Mouse (Mus musculus) neural tube, embryonic 12.5 days (tissue): ENCODE measurements around the gene Mgat5b. TPM values are rescaled to one million over a fixed set of nuclear protein-coding genes. Genes with fewer than 3 reads are reported as not detected.

ENCODE experiments used
- ATAC-seq: fragments of 200-750 bp; cut with Nextera tagmentation; 2 replicates; pipeline ENCODE4 v1.8.0; 2017; ENCODE audit warnings: low read depth, mild to moderate bottlenecking, moderate TSS enrichment, moderate library complexity; ENCODE audit not compliant: low FRiP score
- H3K27ac ChIP-seq: fragments of 300-500 bp; sonication (generic); 2 replicates; pipeline ENCODE4 v1.5.1; 2016
- H3K27me3 ChIP-seq: fragments of 300-500 bp; sonication (generic); replicated peaks from 2 replicates; pipeline ENCODE4 v1.6.1; 2016; ENCODE audit warnings: mild to moderate bottlenecking
- H3K36me3 ChIP-seq: fragments of 300-500 bp; sonication (generic); 2 replicates; pipeline ENCODE4 v1.6.1; 2016; ENCODE audit warnings: mild to moderate bottlenecking
- H3K4me1 ChIP-seq: fragments of 300-500 bp; sonication (generic); 2 replicates; pipeline ENCODE4 v1.6.1; 2016
- H3K4me2 ChIP-seq: fragments of 300-500 bp; sonication (generic); replicated peaks from 2 replicates; pipeline ENCODE4 v1.6.1; 2016; ENCODE audit warnings: mild to moderate bottlenecking
- H3K4me3 ChIP-seq: fragments of 300-500 bp; sonication (generic); 2 replicates; pipeline ENCODE4 v1.5.1; 2016
- H3K9ac ChIP-seq: fragments of 300-500 bp; sonication (generic); 2 replicates; pipeline ENCODE4 v1.6.1; 2016; ENCODE audit warnings: mild to moderate bottlenecking
- H3K9me3 ChIP-seq: fragments of 300-500 bp; sonication (generic); 2 replicates; pipeline ENCODE4 v1.6.1; 2016; ENCODE audit warnings: mild to moderate bottlenecking
- WGBS: fragments of 180-500 bp; shearing (Covaris S2); methylation state at CpG from one replicate; pipeline ENCODE4 v1.1.7; 2016; 5-methylcytosine and 5-hydroxymethylcytosine counted together
- polyA plus RNA-seq: library from polyadenylated mRNA; unstranded; fragments of >200 nt; fragmentation: Nextera tagmentation; extraction: Ambion mirVana; gene quantifications from 2 replicates; pipeline ENCODE4 v1.2.1, GENCODE M21; 2016

The Mgat5b gene
- polyA plus RNA-seq, 1 experiment from 2014 or later = 30.1 TPM

- H3K27ac ChIP-seq = no peak overlapping the region
- H3K4me1 ChIP-seq = peaks cover 43% of the 10 kb centered on the region
- H3K9ac ChIP-seq = no peak overlapping the region
- no peaks in the 10 kb centered on the region for H3K27me3 ChIP-seq
- H3K4me2 ChIP-seq = no peak overlapping the region
- peaks cover 36% of the 10 kb centered on the region for H3K36me3 ChIP-seq
- 75% methylated on average over 7 of the region's 7 CpGs for WGBS
- no peak overlapping the region for H3K4me3 ChIP-seq
- H3K9me3 ChIP-seq = no peaks in the 10 kb centered on the region
- ATAC-seq = no peak
Observed at GRCm38 (mm10) chr11:116965061-116965460, 46.4 kb downstream of the Mgat5b start.

- no peak overlapping the region for H3K4me3 ChIP-seq
- no peak overlapping the region for H3K27ac ChIP-seq
- H3K9ac ChIP-seq = no peak overlapping the region
- no peak overlapping the region for H3K4me2 ChIP-seq
- H3K9me3 ChIP-seq = no peaks in the 10 kb centered on the region
- peaks cover 36% of the 10 kb centered on the region for H3K36me3 ChIP-seq
- peaks cover 37% of the 10 kb centered on the region for H3K4me1 ChIP-seq
- WGBS = 60% methylated on average over 2 of the region's 2 CpGs
- no peak for ATAC-seq
- no peaks in the 10 kb centered on the region for H3K27me3 ChIP-seq
Observed at GRCm38 (mm10) chr11:116965961-116966360, 47.3 kb downstream of the Mgat5b start.

GRCm38 (mm10) chr11:116968586-116968985, 49.9 kb downstream of the Mgat5b start:
- no peak overlapping the region for H3K27ac ChIP-seq
- no peaks in the 10 kb centered on the region for H3K9me3 ChIP-seq
- no peak overlapping the region for H3K4me3 ChIP-seq
- peaks cover 44% of the 10 kb centered on the region; the same call in 1 of the 2 replicates for H3K4me1 ChIP-seq
- H3K9ac ChIP-seq = no peak overlapping the region
- ATAC-seq = no peak
- no peaks in the 10 kb centered on the region for H3K27me3 ChIP-seq
- peaks cover 38% of the 10 kb centered on the region for H3K36me3 ChIP-seq
- WGBS = 86% methylated on average over 9 of the region's 9 CpGs
- H3K4me2 ChIP-seq = no peak overlapping the region

GRCm38 (mm10) chr11:116969498-116969897, 50.8 kb downstream of the Mgat5b start:
- Histone ChIP-seq H3K4me2 (no peak overlapping the region), H3K9me3 (no peaks in the 10 kb centered on the region), H3K4me3 (no peak overlapping the region), H3K27ac (no peak overlapping the region), H3K4me1 (peaks cover 44% of the 10 kb centered on the region; the same call in 1 of the 2 replicates), H3K27me3 (no peaks in the 10 kb centered on the region), H3K36me3 (peaks cover 42% of the 10 kb centered on the region), H3K9ac (no peak overlapping the region)
- 78% methylated on average over 11 of the region's 11 CpGs for WGBS
- no peak for ATAC-seq

- no peaks in the 10 kb centered on the region for H3K27me3 ChIP-seq
- WGBS = 63% methylated on average over 4 of the region's 4 CpGs
- H3K4me2 ChIP-seq = no peak overlapping the region
- 0 out of 2 replicates have a peak overlapping the region, but pooled peaks have one; percentile 5 for H3K9ac ChIP-seq
- peaks cover 31% of the 10 kb centered on the region; the same call in 1 of the 2 replicates for H3K4me1 ChIP-seq
- H3K27ac ChIP-seq = no peak overlapping the region; the same call in 1 of the 2 replicates
- H3K9me3 ChIP-seq = no peaks in the 10 kb centered on the region
- H3K4me3 ChIP-seq = no peak overlapping the region
- no peak for ATAC-seq
- peaks cover 44% of the 10 kb centered on the region for H3K36me3 ChIP-seq
Observed at GRCm38 (mm10) chr11:116970847-116971246, 52.2 kb downstream of the Mgat5b start.

- 49% methylated on average over 4 of the region's 4 CpGs for WGBS
- ATAC-seq = no peak
- H3K4me2 ChIP-seq = no peak overlapping the region
- H3K27me3 ChIP-seq = no peaks in the 10 kb centered on the region; the same call in 1 of the 2 replicates
- H3K36me3 ChIP-seq = peaks cover 48% of the 10 kb centered on the region
- peaks cover 14% of the 10 kb centered on the region; the same call in 1 of the 2 replicates for H3K4me1 ChIP-seq
- no peak overlapping the region for H3K27ac ChIP-seq
- no peaks in the 10 kb centered on the region for H3K9me3 ChIP-seq
- no peak overlapping the region for H3K9ac ChIP-seq
- no peak overlapping the region for H3K4me3 ChIP-seq
Observed at GRCm38 (mm10) chr11:116972828-116973227, 54.2 kb downstream of the Mgat5b start.

- Histone ChIP-seq H3K27me3 (no peaks in the 10 kb centered on the region; the same call in 1 of the 2 replicates), H3K36me3 (peaks cover 48% of the 10 kb centered on the region), H3K27ac (no peak overlapping the region), H3K9me3 (no peaks in the 10 kb centered on the region), H3K9ac (no peak overlapping the region), H3K4me2 (no peak overlapping the region), H3K4me3 (no peak overlapping the region), H3K4me1 (peaks cover 10% of the 10 kb centered on the region; the same call in 1 of the 2 replicates)
- 88% methylated on average over 9 of the region's 9 CpGs for WGBS
- no peak for ATAC-seq
Observed at GRCm38 (mm10) chr11:116973508-116973907, 54.8 kb downstream of the Mgat5b start.

GRCm38 (mm10) chr11:116974341-116974740, 55.7 kb downstream of the Mgat5b start:
- peaks cover 46% of the 10 kb centered on the region for H3K36me3 ChIP-seq
- no peaks in the 10 kb centered on the region for H3K9me3 ChIP-seq
- H3K4me2 ChIP-seq = no peak overlapping the region
- no peak overlapping the region for H3K27ac ChIP-seq
- H3K4me3 ChIP-seq = no peak overlapping the region
- no peak for ATAC-seq
- 87% methylated on average over 7 of the region's 7 CpGs for WGBS
- no peaks in the 10 kb centered on the region; the same call in 1 of the 2 replicates for H3K27me3 ChIP-seq
- H3K4me1 ChIP-seq = peaks cover 10% of the 10 kb centered on the region; the same call in 1 of the 2 replicates
- 0 out of 2 replicates have a peak overlapping the region, but pooled peaks have one; percentile 13 for H3K9ac ChIP-seq

GRCm38 (mm10) chr11:116980313-116980712, 61.6 kb downstream of the Mgat5b start:
- Histone ChIP-seq H3K9ac (no peak overlapping the region), H3K27me3 (no peaks in the 10 kb centered on the region; the same call in 1 of the 2 replicates), H3K4me3 (no peak overlapping the region), H3K4me1 (peaks cover 12% of the 10 kb centered on the region), H3K36me3 (peaks cover 54% of the 10 kb centered on the region), H3K9me3 (no peaks in the 10 kb centered on the region), H3K27ac (no peak overlapping the region; the same call in 1 of the 2 replicates), H3K4me2 (no peak overlapping the region)
- WGBS = 32% methylated on average over 5 of the region's 5 CpGs
- ATAC-seq = no peak; the same call in 1 of the 2 replicates

- Histone ChIP-seq H3K27me3 (no peaks in the 10 kb centered on the region; the same call in 1 of the 2 replicates), H3K4me1 (peaks cover 12% of the 10 kb centered on the region), H3K4me3 (no peak overlapping the region), H3K9ac (no peak overlapping the region), H3K9me3 (no peaks in the 10 kb centered on the region), H3K27ac (no peak overlapping the region), H3K4me2 (no peak overlapping the region), H3K36me3 (peaks cover 56% of the 10 kb centered on the region)
- 60% methylated on average over 4 of the region's 4 CpGs for WGBS
- no peak for ATAC-seq
Observed at GRCm38 (mm10) chr11:116982543-116982942, 63.9 kb downstream of the Mgat5b start.

- Histone ChIP-seq H3K9ac (no peak overlapping the region), H3K27ac (no peak overlapping the region)
Observed at GRCm38 (mm10) chr11:116985504-116986385, 67.1 kb downstream of the Mgat5b start.

GRCm38 (mm10) chr11:116988131-116988530, 69.5 kb downstream of the Mgat5b start:
- Histone ChIP-seq H3K36me3 (peaks cover 33% of the 10 kb centered on the region), H3K27me3 (peaks cover 5% of the 10 kb centered on the region), H3K4me3 (no peak overlapping the region), H3K9me3 (no peaks in the 10 kb centered on the region), H3K4me2 (no peak overlapping the region), H3K9ac (no peak overlapping the region), H3K4me1 (peaks cover 9% of the 10 kb centered on the region; the same call in 1 of the 2 replicates), H3K27ac (no peak overlapping the region)
- no peak for ATAC-seq
- 50% methylated on average over 8 of the region's 8 CpGs for WGBS

More at GRCm38 (mm10) chr11:116985504-116986385, 67.1 kb downstream of the Mgat5b start:
- no peak overlapping the region for H3K4me2 ChIP-seq
- WGBS = 82% methylated on average over 15 of the region's 15 CpGs
- no peaks in the 10 kb centered on the region for H3K9me3 ChIP-seq
- ATAC-seq = no peak
- H3K4me3 ChIP-seq = no peak overlapping the region
- H3K4me1 ChIP-seq = peaks cover 5% of the 10 kb centered on the region; the same call in 1 of the 2 replicates
- no peaks in the 10 kb centered on the region for H3K27me3 ChIP-seq
- peaks cover 38% of the 10 kb centered on the region for H3K36me3 ChIP-seq
